Mouse (Mus musculus) Muller cell, postnatal 12 days (primary cell): ENCODE data around the gene Ipo13.

Source experiments
- DNase-seq: peaks from one replicate; pipeline ENCODE4 v3.0.0-alpha.2; 2015; ENCODE audit errors: inconsistent ontology term

Gene Ipo13

DNA sequence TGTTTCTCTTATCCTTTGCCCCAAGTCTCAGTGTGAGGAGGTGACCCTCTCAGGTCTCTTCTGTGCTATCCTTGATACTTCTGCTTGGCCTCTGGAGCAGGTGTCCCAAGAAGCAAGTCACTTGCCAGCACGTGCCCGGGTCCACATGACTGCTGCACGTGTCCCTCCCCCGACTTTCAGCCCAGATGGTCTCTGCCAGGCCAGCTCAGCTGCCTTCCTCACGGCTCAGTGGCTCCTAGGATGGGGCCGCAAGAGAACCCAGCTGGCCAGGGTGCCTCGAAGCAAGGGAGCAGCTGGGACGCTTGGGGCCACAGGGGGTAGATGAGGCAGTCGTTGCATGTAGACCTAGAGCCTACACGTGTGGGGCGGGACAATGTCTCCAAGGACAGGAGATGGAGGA, 69.5 kb downstream of the Ipo13 start:
- no peak for DNase-seq
